Mouse (Mus musculus): Measurements from ENCODE around the gene Ppid. TPM values are rescaled to one million over a fixed set of nuclear protein-coding genes. Genes with fewer than 3 reads are reported as not detected.
"Not testable (repeated sequence)": the region's sequence is repeated elsewhere in the genome, so short reads cannot be mapped to it uniquely, and the experiment has no call there.

Ppid gene
- polyA plus RNA-seq, 1 experiment: 48.1 TPM

GRCm38 (mm10) chr3:79569351-79569681 is 21.8 kb upstream of the Ppid start:
- Histone ChIP-seq H3K79me3 (ENCODE audit: low read depth) (peaks cover 18% of the 10 kb centered on the region), H3K36me3 (ENCODE audit: control insufficient read depth, insufficient read depth) (no peaks in the 10 kb centered on the region), H3K79me2 (ENCODE audit: control insufficient read depth, insufficient read depth) (peaks cover 30% of the 10 kb centered on the region), H3K4me3 (ENCODE audit: insufficient read depth, poor library complexity, severe bottlenecking) (no peak overlapping the region), H3ac (ENCODE audit: control insufficient read depth, insufficient read length, low read depth) (no peak overlapping the region), H3K27me3 (ENCODE audit: control insufficient read depth, insufficient read depth, insufficient read length) (no peaks in the 10 kb centered on the region)
- TF ChIP-seq FOSL1 (IDR thresholded peaks at IDR 0.05; ENCODE audit: insufficient read depth, low read length, poor library complexity, severe bottlenecking) (no peak), USF1 (IDR thresholded peaks at IDR 0.05; ENCODE audit: low read depth) (no peak), CTCF (IDR thresholded peaks at IDR 0.05; ENCODE audit: control insufficient read depth, insufficient read depth, insufficient read length) (no peak), CEBPB (IDR thresholded peaks at IDR 0.05; ENCODE audit: low read depth) (no peak), MYOD1 (IDR thresholded peaks at IDR 0.05; ENCODE audit: control insufficient read depth, insufficient read length, low read depth) (no peak), MYOG (IDR thresholded peaks at IDR 0.05; ENCODE audit: control insufficient read depth, extremely low read depth, insufficient read length) (no peak), MAX (IDR thresholded peaks at IDR 0.05) (no peak)

DNA sequence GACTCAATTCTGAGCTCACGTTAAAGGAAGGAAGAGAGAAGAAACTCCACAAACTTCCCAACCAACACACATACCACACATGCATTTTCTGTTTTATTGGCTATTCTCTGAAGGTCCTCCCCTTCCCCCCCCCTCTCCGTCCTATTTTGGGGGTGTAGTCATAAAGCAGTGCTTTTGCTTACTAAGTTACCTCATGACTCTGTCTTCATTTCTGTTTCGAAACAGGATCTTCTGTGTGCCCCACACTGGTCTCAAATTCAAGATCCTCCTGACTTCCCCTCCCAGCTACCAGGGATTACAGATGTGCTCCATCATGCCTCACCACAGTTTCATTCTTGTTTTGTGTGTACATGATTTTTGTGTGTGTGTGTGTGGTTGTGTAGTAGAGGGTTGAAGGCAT is 18.7 kb upstream of the Ppid start:
- no peaks in the 10 kb centered on the region for H3K79me3 ChIP-seq (ENCODE audit: low read depth)
- no peak overlapping the region for H3K4me3 ChIP-seq (ENCODE audit: insufficient read depth, poor library complexity, severe bottlenecking)
- no peak overlapping the region for H3ac ChIP-seq (ENCODE audit: control insufficient read depth, insufficient read length, low read depth)
- no peaks in the 10 kb centered on the region for H3K27me3 ChIP-seq (ENCODE audit: control insufficient read depth, insufficient read depth, insufficient read length)
- H3K36me3 ChIP-seq (ENCODE audit: control insufficient read depth, insufficient read depth): no peaks in the 10 kb centered on the region
- no peaks in the 10 kb centered on the region for H3K79me2 ChIP-seq (ENCODE audit: control insufficient read depth, insufficient read depth)
- TF ChIP-seq USF1 (IDR thresholded peaks at IDR 0.05; ENCODE audit: low read depth) (no peak), CEBPB (IDR thresholded peaks at IDR 0.05; ENCODE audit: low read depth) (no peak), FOSL1 (IDR thresholded peaks at IDR 0.05; ENCODE audit: insufficient read depth, low read length, poor library complexity, severe bottlenecking) (no peak), MAX (IDR thresholded peaks at IDR 0.05) (no peak), MYOD1 (IDR thresholded peaks at IDR 0.05; ENCODE audit: control insufficient read depth, insufficient read length, low read depth) (no peak), MYOG (IDR thresholded peaks at IDR 0.05; ENCODE audit: control insufficient read depth, extremely low read depth, insufficient read length) (no peak), CTCF (IDR thresholded peaks at IDR 0.05; ENCODE audit: control insufficient read depth, insufficient read depth, insufficient read length) (no peak)

DNA sequence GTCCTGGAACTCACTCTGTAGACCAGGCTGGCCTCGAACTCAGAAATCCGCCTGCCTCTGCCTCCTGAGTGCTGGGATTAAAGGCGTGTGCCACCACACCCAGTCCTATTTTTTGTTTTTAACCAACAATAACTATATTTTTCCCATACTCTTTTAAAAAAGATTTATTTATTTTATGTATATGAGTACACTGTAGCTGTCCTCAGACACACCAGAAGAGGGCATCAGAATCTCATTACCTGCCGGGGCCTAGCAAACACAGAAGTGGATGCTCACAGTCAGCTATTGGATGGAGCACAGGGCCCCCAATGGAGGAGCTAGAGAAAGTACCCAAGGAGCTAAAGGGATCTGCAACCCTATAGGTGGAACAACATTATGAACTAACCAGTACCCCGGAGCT is 17.8 kb upstream of the Ppid start:
- H3K79me3 ChIP-seq (ENCODE audit: low read depth); H3K27me3 ChIP-seq (ENCODE audit: control insufficient read depth, insufficient read depth, insufficient read length); H3K79me2 ChIP-seq (ENCODE audit: control insufficient read depth, insufficient read depth); H3K4me3 ChIP-seq (ENCODE audit: insufficient read depth, poor library complexity, severe bottlenecking); H3K36me3 ChIP-seq (ENCODE audit: control insufficient read depth, insufficient read depth); H3ac ChIP-seq (ENCODE audit: control insufficient read depth, insufficient read length, low read depth): not testable (repeated sequence)

- H3K79me2 ChIP-seq (ENCODE audit: control insufficient read depth, insufficient read depth): no peaks in the 10 kb centered on the region
- no peaks in the 10 kb centered on the region for H3K79me3 ChIP-seq (ENCODE audit: low read depth)
- no peak overlapping the region for H3ac ChIP-seq (ENCODE audit: control insufficient read depth, insufficient read length, low read depth)
- no peaks in the 10 kb centered on the region for H3K27me3 ChIP-seq (ENCODE audit: control insufficient read depth, insufficient read depth, insufficient read length)
- H3K4me3 ChIP-seq (ENCODE audit: insufficient read depth, poor library complexity, severe bottlenecking): no peak overlapping the region
- TF ChIP-seq CEBPB (IDR thresholded peaks at IDR 0.05; ENCODE audit: low read depth): no peak
- TF ChIP-seq MYOG (IDR thresholded peaks at IDR 0.05; ENCODE audit: control insufficient read depth, extremely low read depth, insufficient read length): no peak
- no peak for TF ChIP-seq USF1 (IDR thresholded peaks at IDR 0.05; ENCODE audit: low read depth)
- TF ChIP-seq MAX (IDR thresholded peaks at IDR 0.05): no peak
- TF ChIP-seq CTCF (IDR thresholded peaks at IDR 0.05; ENCODE audit: control insufficient read depth, insufficient read depth, insufficient read length): no peak
- no peak for TF ChIP-seq MYOD1 (IDR thresholded peaks at IDR 0.05; ENCODE audit: control insufficient read depth, insufficient read length, low read depth)
- no peak for TF ChIP-seq FOSL1 (IDR thresholded peaks at IDR 0.05; ENCODE audit: insufficient read depth, low read length, poor library complexity, severe bottlenecking)
- H3K36me3 ChIP-seq (ENCODE audit: control insufficient read depth, insufficient read depth): no peaks in the 10 kb centered on the region
Observed at GRCm38 (mm10) chr3:79574336-79574735, 16.8 kb upstream of the Ppid start.

DNA sequence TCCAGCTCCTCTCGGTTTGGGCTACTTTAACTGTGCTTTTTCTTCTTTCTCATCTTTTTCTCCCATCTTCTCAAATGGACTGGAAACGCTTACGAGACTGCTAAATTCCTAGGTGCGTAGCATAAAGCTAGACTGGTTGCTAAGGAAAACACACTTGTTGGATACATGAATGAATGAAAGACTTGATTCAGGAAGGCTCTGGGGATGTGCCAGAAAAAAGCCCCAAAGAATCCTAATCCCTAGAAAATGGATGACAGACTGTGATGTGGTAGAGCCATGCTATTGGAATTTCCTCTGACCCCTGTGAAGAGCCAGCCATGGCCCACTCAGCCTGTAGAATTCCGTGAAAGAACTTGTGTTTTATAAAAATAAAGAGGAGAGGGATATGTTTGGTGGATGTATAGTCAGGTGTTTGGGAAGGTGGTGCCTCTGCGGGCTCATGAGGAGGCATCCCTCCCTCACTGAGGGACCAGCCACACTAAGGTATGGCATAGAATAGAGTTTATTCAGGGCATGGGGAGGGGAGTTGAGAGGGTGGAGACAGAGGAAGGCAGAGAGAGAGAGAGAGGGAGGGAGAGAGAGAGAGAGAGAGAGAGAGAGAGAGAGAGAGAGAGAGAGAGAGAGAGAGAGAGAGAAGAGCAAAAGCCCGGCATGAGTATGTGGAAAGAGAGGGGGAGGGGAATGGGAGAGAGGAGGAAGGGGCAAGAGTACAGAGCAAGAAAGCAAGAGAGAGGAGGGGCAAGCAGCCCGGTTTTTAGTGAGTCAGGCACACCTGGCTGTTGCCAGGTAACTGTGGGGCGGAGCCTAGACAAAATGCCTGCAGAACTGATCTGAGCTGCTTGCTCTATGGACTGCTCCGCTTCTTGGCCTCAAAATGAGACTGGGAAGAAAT is 15.3 kb upstream of the Ppid start:
- no peaks in the 10 kb centered on the region for H3K27me3 ChIP-seq (ENCODE audit: control insufficient read depth, insufficient read depth, insufficient read length)
- TF ChIP-seq CEBPB (IDR thresholded peaks at IDR 0.05; ENCODE audit: low read depth) (no peak), MYOG (IDR thresholded peaks at IDR 0.05; ENCODE audit: control insufficient read depth, extremely low read depth, insufficient read length) (no peak), MYOD1 (IDR thresholded peaks at IDR 0.05; ENCODE audit: control insufficient read depth, insufficient read length, low read depth) (no peak), CTCF (IDR thresholded peaks at IDR 0.05; ENCODE audit: control insufficient read depth, insufficient read depth, insufficient read length) (no peak), MAX (IDR thresholded peaks at IDR 0.05) (no peak), FOSL1 (IDR thresholded peaks at IDR 0.05; ENCODE audit: insufficient read depth, low read length, poor library complexity, severe bottlenecking) (no peak), USF1 (IDR thresholded peaks at IDR 0.05; ENCODE audit: low read depth) (no peak)
- H3ac ChIP-seq (ENCODE audit: control insufficient read depth, insufficient read length, low read depth): no peak overlapping the region
- no peaks in the 10 kb centered on the region for H3K79me2 ChIP-seq (ENCODE audit: control insufficient read depth, insufficient read depth)
- H3K4me3 ChIP-seq (ENCODE audit: insufficient read depth, poor library complexity, severe bottlenecking): no peak overlapping the region
- no peaks in the 10 kb centered on the region for H3K79me3 ChIP-seq (ENCODE audit: low read depth)
- no peaks in the 10 kb centered on the region for H3K36me3 ChIP-seq (ENCODE audit: control insufficient read depth, insufficient read depth)

DNA sequence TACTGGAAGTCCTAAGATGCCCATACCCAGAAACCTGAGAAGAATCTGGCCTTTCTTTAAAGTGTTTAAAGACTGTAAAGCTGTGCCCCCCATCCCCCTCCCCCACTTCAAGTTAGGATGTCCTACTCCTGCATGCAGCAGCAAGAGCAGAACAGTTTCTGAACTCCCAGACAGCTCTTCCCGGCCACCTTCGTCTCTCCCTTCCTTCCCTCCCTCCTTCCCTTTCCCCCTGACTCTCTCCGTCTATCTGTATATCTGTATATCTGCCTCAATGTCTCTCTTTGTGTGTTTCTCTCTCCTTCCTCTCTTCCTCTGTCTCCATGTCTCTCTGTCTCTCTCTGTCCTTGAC is 14.7 kb upstream of the Ppid start:
- Histone ChIP-seq H3K36me3 (ENCODE audit: control insufficient read depth, insufficient read depth) (no peaks in the 10 kb centered on the region), H3K79me3 (ENCODE audit: low read depth) (no peaks in the 10 kb centered on the region), H3K27me3 (ENCODE audit: control insufficient read depth, insufficient read depth, insufficient read length) (no peaks in the 10 kb centered on the region), H3K4me3 (ENCODE audit: insufficient read depth, poor library complexity, severe bottlenecking) (no peak overlapping the region), H3K79me2 (ENCODE audit: control insufficient read depth, insufficient read depth) (no peaks in the 10 kb centered on the region), H3ac (ENCODE audit: control insufficient read depth, insufficient read length, low read depth) (no peak overlapping the region)
- TF ChIP-seq CTCF (IDR thresholded peaks at IDR 0.05; ENCODE audit: control insufficient read depth, insufficient read depth, insufficient read length): no peak
- no peak for TF ChIP-seq CEBPB (IDR thresholded peaks at IDR 0.05; ENCODE audit: low read depth)
- TF ChIP-seq MYOD1 (IDR thresholded peaks at IDR 0.05; ENCODE audit: control insufficient read depth, insufficient read length, low read depth): no peak
- TF ChIP-seq MAX (IDR thresholded peaks at IDR 0.05): no peak
- no peak for TF ChIP-seq USF1 (IDR thresholded peaks at IDR 0.05; ENCODE audit: low read depth)
- TF ChIP-seq MYOG (IDR thresholded peaks at IDR 0.05; ENCODE audit: control insufficient read depth, extremely low read depth, insufficient read length): no peak
- no peak for TF ChIP-seq FOSL1 (IDR thresholded peaks at IDR 0.05; ENCODE audit: insufficient read depth, low read length, poor library complexity, severe bottlenecking)

Data from C2C12 (cell line).